Mouse (Mus musculus): ENCODE results near the gene Irak1bp1.

Irak1bp1 gene

GRCm38 (mm10) chr9:82829007-82829689 is at the start of gene Irak1bp1:
Irak1bp1 (plus strand) TSS chr9:82829540.
- DNase-seq, result no peak

GRCm38 (mm10) chr9:82788375-82788774 is 41.0 kb upstream of the Irak1bp1 start:
- no peak for DNase-seq

- peak in 1 of 2 experiments; percentile 2 for DNase-seq
Measured at GRCm38 (mm10) chr9:82800360-82800759, 29.0 kb upstream of the Irak1bp1 start.

- no peak for DNase-seq
Measured at GRCm38 (mm10) chr9:82807129-82807528, 22.2 kb upstream of the Irak1bp1 start.

GRCm38 (mm10) chr9:82807635-82808034 is 21.7 kb upstream of the Irak1bp1 start:
- DNase-seq, result no peak

- no peak for DNase-seq
Measured at GRCm38 (mm10) chr9:82812172-82812963, 17.0 kb upstream of the Irak1bp1 start.

GRCm38 (mm10) chr9:82814536-82814935 is 14.8 kb upstream of the Irak1bp1 start:
- DNase-seq, result peak in 1 of 2 experiments; percentile 7

GRCm38 (mm10) chr9:82815257-82815785 is 14.0 kb upstream of the Irak1bp1 start:
- DNase-seq, result no peak

GRCm38 (mm10) chr9:82826426-82826825 is 2.9 kb upstream of the Irak1bp1 start:
- no peak for DNase-seq

- DNase-seq, result peak; percentile 92
Measured at GRCm38 (mm10) chr9:82829693-82830430, 522 bp downstream of the Irak1bp1 start.

- no peak for DNase-seq
Measured at GRCm38 (mm10) chr9:82831891-82832290, 2.6 kb downstream of the Irak1bp1 start.

GRCm38 (mm10) chr9:82835921-82836320 is 6.6 kb downstream of the Irak1bp1 start:
- peak; percentile 10 to 42 for DNase-seq

- DNase-seq, result no peak
Measured at GRCm38 (mm10) chr9:82842671-82843070, 13.3 kb downstream of the Irak1bp1 start.

- DNase-seq, result peak; percentile 26 to 38
Measured at GRCm38 (mm10) chr9:82854040-82854439, 24.7 kb downstream of the Irak1bp1 start.

- DNase-seq, result no peak
Measured at GRCm38 (mm10) chr9:82854973-82855614, 25.8 kb downstream of the Irak1bp1 start.

- no peak for DNase-seq
Measured at GRCm38 (mm10) chr9:82856241-82856640, 26.9 kb downstream of the Irak1bp1 start.

- DNase-seq, result no peak
Measured at GRCm38 (mm10) chr9:82860805-82861204, 31.5 kb downstream of the Irak1bp1 start.

- no peak for DNase-seq
Measured at GRCm38 (mm10) chr9:82861316-82861715, 32.0 kb downstream of the Irak1bp1 start.

GRCm38 (mm10) chr9:82861775-82862430 is 32.6 kb downstream of the Irak1bp1 start:
- DNase-seq, result no peak

GRCm38 (mm10) chr9:82866121-82866520 is 36.8 kb downstream of the Irak1bp1 start:
- no peak for DNase-seq

- peak in 1 of 2 experiments; percentile 21 for DNase-seq
Measured at GRCm38 (mm10) chr9:82867698-82868097, 38.4 kb downstream of the Irak1bp1 start.

GRCm38 (mm10) chr9:82877078-82877477 is 47.7 kb downstream of the Irak1bp1 start:
- no peak for DNase-seq

All from kidney, postnatal 36 days (tissue).